Mouse (Mus musculus) left cerebral cortex, postnatal 4 days (tissue): Measurements from ENCODE around the gene Dll1. TPM values are rescaled to one million over a fixed set of nuclear protein-coding genes. Genes with fewer than 3 reads are reported as not detected.

Source experiments
- DNase-seq: peaks from one replicate; pipeline ENCODE4 v3.0.0-alpha.2; 2022
- intact Hi-C: fragments of 180-260 bp; cut with DNase I; formaldehyde crosslinking; loops from one replicate; pipeline ENCODE4 v1.15.1; 2025
- total RNA-seq, 2 experiments: library from RNA; stranded (reverse); gene quantifications; 2 replicates each; pipeline ENCODE4 v1.2.3; 2021

Dll1 gene
- total RNA-seq: 10 to 100 TPM; 18.9 to 20.8 TPM

DNA sequence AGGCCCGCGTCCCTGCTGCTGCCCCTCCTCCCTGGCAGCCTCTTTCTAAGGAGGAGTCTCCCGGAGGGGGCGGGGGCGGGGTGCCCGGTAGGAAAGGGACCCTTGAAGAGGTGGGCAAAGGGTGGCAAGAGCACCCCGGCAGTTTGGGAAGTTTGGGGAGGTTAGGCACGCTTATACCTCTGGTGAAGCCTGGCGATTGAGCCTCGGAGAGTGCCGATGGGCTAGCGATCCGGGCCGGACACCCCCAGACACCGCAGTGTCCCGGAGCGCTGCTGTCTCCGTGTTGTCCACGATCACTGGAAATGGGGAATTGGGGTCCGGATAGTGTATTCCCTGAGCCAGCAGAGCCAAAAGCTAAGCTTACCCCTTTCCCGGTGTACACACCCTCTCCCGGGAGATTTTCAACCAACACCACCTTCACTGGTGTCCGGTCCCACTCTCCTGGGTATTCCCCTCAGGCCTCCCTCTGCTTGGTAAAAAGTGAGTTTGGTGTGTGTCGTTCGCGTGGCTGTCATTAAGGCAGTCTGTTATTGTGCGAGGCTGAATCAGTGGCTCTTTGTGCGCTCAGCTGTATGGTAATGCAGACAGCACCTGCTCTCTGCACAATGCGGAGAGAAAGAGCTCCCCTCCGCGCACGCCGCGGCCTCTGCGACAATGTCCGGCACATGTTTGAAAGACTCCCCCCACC is at the start of gene Dll1:
Gene Dll1 (minus strand): TSS at position 379 of the 688 bp plus-strand sequence.
- peak; percentile 60 for DNase-seq
- intact Hi-C loops: loop anchor here (10.0 kb wide), 1 partner anchor 172 kb away; no protein-coding TSS in a partner anchor

DNA sequence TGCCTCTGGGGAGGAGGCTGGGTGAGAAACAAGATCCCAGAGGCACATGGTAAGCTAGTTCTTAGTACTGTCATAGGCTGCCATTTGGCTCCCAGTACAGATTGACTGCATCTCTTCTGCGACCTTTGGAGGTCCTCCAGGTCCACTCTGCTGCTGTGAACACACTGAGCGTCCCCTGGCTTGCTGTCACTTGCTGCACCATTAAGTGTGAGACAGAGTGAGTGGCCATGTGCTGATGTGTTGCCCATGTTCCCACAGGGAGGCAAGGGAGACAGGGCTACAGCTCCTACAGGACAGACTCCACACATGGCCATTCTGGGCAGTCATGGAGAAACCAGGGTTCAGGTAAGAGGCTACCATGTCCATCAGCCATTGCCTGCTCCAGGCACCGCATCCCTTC is 49.3 kb upstream of the Dll1 start:
- intact Hi-C loops: loop anchor here (5.0 kb wide), 1 partner anchor 51 kb away; no protein-coding TSS in a partner anchor
- DNase-seq: no peak

- intact Hi-C loops: no loop called here
- DNase-seq: no peak
Observed at GRCm38 (mm10) chr17:15423080-15423765, 46.6 kb upstream of the Dll1 start.

DNA sequence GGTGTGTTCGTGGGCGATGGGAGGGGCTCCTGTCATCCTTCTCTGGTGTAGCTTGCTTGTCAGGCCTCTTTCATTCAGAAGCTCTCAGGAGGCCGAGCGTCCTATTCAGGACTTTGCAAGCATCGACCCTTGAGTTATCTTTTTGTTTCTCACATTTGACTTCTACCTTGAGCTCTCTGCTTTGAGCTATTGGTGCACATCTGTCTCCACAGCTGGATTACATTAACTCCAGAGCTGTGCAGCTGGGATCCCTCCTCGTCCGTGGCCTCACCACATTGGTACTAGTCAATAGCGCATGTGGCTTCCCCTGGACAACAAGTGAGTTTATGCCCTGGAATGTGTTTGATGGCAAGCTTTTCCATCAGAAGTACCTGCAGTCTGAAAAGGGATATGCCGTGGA is 46.0 kb upstream of the Dll1 start:
- intact Hi-C loops: no loop called here
- DNase-seq: no peak

- intact Hi-C loops: no loop called here
- no peak for DNase-seq
Observed at GRCm38 (mm10) chr17:15421446-15421845, 44.8 kb upstream of the Dll1 start.

DNA sequence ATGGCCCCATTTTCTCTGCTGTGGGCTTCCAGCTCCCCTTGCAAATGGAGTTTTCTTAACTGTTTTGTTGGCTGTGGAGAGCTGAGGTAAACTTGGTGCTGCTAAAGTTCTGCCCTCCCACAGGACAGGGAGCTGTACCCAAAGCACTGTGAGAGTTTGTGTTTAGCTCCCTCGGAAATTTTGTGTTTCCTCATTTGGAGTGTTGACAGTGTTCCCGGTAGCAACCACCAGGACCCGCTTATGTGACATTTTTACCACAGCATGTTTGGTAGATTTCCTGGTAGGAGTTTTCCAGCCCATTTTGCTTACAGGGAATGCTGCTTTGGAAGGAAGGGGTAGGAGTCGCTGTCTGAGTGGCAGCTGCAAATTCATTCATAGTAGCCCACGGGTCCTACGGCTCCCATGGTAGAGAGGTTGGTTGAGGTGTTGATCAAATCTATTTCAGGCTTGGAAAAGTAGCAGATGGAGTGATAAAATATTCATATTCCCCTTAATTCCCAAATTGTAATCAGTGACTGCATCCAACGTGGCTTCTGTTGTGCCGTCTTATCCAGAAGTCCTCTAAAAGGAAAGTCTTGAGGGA is 43.4 kb upstream of the Dll1 start:
- DNase-seq: no peak
- intact Hi-C loops: no loop called here

DNA sequence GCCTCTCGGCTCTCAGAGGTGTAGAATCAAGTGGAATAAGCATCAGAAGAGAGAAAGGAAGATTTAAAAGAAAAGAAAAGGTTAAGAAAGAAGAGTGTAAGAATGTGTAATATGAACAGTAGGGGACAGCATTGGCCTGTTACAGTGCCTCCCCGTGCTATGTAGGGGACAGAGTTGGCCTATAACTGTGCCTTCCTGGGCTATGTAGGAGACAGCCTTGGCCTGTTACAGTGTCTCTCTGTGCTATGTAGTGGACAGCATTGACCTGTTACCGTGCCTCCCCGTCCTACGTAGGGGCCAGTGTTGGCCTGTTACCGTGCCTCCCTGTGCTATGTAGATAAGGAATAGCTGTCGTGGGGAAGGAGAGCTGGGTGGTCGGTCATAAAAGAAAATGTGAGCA is 42.9 kb upstream of the Dll1 start:
- intact Hi-C loops: no loop called here
- DNase-seq: no peak

DNA sequence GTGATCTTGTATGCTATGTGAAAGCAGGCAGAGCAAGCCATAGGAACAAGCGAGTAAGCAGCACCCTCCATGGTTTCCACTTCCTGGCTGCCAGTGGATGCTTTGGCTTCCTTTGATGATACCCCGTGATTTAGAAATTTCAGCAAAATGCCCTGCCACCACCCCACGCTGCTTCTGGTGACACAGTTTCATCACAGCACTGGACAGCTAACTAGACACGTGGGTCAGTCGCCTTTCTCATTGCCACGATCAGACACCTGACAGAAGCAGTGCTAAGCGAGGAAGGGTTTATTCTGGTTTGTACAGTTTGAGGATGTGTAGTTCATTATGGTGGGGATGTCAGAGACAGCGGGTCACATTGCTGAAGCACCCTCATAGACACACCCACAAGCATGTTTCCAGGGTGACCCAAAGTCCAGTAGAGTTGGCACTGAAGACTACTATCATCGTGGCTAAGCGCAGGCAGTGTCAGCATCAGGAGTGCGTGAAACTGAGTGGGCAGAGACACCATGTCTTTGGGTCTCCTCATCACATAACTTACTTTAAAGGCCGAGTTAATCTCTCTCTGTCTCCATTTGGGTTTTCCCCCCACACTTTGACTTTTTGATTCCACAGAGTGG is 40.0 kb upstream of the Dll1 start:
- intact Hi-C loops: no loop called here
- no peak for DNase-seq

- DNase-seq: no peak
Observed at GRCm38 (mm10) chr17:15410861-15411260, 34.2 kb upstream of the Dll1 start.

GRCm38 (mm10) chr17:15409261-15409660 is 32.6 kb upstream of the Dll1 start:
- intact Hi-C loops: no loop called here
- no peak for DNase-seq

More at GRCm38 (mm10) chr17:15410861-15411260, 34.2 kb upstream of the Dll1 start:
- intact Hi-C loops: no loop called here

DNA sequence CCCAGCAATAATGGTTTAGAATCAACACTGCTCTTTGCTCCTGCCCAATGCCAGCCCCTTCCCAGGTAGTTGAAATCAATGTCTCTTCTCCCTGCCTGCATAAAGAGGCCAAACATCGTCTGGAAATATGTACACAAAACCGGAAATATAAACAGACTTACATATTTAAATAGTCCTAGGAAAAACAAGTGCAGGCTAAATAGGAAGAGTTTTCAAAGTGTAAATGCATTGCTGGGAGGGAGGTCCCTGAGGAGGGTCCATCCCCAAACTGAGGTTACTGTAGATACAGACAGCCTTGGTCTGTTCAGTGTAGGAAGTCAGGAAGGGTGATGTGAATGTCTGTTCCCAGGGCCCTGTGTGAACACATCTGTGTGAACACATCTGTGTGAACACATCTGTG is 29.9 kb upstream of the Dll1 start:
- DNase-seq: no peak

GRCm38 (mm10) chr17:15401716-15402115 is 25.0 kb upstream of the Dll1 start:
- intact Hi-C loops: no loop called here
- DNase-seq: no peak

More for the DNA sequence above, 29.9 kb upstream of the Dll1 start:
- intact Hi-C loops: no loop called here

DNA sequence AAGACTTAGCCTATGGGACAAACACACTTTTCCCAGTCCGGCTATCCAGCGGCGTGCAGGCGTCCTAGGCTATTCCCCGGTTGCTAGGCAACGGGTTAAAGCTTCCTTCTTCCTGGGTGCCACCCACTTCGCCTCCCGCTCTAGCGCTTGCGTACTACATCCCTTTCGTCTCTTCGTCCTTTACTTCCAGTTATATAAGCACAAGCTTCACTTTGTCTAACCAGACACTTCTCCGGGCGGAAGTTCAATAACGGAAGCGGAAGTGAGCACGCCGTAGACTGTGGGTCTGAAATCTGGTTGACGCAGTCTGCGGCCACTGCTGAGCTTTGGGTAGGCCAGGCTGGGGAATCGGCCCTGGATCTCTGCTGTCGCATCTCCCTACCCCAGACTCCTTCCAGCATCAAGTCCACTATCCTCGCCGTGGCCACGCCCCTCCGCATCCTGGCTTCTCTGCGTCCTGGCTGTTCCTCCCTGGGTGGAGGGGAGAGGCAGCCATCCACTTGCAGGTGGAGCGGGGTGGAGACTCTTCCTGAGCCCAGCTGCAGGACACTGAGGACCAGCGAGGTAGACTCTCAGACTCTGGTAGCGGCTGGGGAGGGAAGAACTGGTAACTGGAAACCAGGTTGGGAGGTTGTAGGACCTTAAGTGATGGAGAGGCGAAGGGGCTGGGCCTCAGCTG is 19.5 kb upstream of the Dll1 start, which contains the start of gene Fam120b:
Gene Fam120b (plus strand): TSS at position 206 of the 679 bp plus-strand sequence.
- intact Hi-C loops: no loop called here
- peak; percentile 78 for DNase-seq

- intact Hi-C loops: no loop called here
- DNase-seq: no peak
Observed at GRCm38 (mm10) chr17:15389356-15389755, 12.7 kb upstream of the Dll1 start.

GRCm38 (mm10) chr17:15388892-15389291 is 12.2 kb upstream of the Dll1 start:
- no peak for DNase-seq
- intact Hi-C loops: no loop called here

- DNase-seq: no peak
- intact Hi-C loops: no loop called here
Observed at GRCm38 (mm10) chr17:15383360-15383759, 6.7 kb upstream of the Dll1 start.

DNA sequence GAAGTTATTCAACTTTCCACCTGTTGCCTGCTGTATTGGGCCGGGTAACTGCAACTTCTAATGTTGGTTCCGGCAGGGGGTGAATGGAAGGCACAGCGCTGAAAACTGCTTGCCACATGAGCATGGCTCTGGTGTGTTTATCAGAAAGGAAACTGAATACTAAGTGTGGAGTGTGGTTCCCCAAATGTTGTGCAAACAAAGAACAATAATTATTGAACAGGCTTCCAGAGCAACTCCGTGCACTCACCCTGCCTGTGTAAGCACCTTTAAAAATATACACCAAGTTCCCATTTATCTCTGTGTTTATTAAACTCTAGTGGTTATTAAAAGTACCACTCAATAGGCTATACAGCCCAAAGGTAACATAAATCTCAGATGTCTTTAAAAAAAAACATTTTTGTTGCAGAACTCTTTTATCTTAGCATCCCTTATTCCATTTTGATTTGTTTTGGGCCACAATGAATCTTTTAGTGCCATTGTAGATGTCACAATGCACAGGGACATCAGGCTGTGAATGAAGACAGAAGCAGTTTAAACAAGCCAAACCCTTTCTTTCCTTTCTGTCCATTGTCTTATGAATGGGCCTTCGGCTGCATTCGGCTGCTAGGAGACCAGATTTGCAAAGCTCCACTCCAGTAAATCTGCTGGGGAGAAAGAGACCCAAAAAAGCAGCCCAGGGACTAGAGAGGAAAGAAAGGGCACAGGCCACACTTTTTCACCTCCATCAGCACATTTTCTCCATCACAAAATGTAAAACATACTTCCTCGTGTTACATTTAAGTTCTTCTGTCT is 5.4 kb upstream of the Dll1 start:
- no peak for DNase-seq
- intact Hi-C loops: no loop called here

- intact Hi-C loops: no loop called here
- no peak for DNase-seq
Observed at GRCm38 (mm10) chr17:15381092-15381860, 4.6 kb upstream of the Dll1 start.

GRCm38 (mm10) chr17:15380641-15381051 is 4.0 kb upstream of the Dll1 start:
- intact Hi-C loops: no loop called here
- DNase-seq: peak; percentile 48
